Mouse (Mus musculus): ENCODE results near the gene Mcrip2.

GRCm38 (mm10) chr17:25834595-25835222 is 33.9 kb downstream of the Mcrip2 start:
- TF ChIP-seq POLR2A (IDR thresholded peaks at IDR 0.05; ENCODE audit: insufficient read length, low read depth) (no peak), MYOG (IDR thresholded peaks at IDR 0.05; ENCODE audit: control insufficient read depth in 1 of 3, insufficient read depth in 1 of 3, insufficient read length in 2 of 3, low read depth in 2 of 3) (no peak), MYOD1 (IDR thresholded peaks at IDR 0.05; ENCODE audit: control insufficient read depth in 1 of 3, insufficient read length in 2 of 3, low read depth in 2 of 3) (no peak), TCF3 (IDR thresholded peaks at IDR 0.05; ENCODE audit: insufficient read length, low read depth) (no peak), E2F4 (IDR thresholded peaks at IDR 0.05; ENCODE audit: insufficient read depth) (no peak), POLR2AphosphoS2 (IDR thresholded peaks at IDR 0.05; ENCODE audit: insufficient read length, low read depth) (no peak)

All from myocyte (in vitro differentiated cells).